Comparison of ENCODE assay signal across 1 mouse cellular context in the genomic region with DNA sequence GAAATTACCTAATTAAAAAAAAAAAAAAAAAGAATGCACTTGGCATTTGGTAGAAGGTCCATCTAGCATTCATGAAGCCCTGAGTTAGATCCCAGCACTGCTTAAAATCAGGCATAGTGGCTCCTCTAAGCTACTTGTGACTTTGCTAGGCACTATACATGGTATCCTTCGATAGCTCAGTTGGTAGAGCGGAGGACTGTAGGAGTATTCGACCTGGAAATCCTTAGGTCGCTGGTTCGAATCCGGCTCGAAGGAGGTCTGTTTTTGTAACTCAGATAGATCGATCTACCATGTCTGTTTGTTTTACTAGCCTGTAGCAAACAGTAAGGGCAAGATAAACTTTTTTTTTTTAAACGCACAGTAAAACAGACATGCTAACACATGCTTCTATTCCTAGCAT.
A peak's percentile ranks its signal among the peaks of the same experiment; 100 is the strongest.
TF ChIP-seq lines count a peak whose summit lies in the region.

No protein-coding gene starts in this region.

TF ChIP-seq in MEL, 35 proteins besides CTCF, POLR2A, EP300 and RAD21 (continued from another document):
- TF ChIP-seq GABPA (IDR thresholded peaks at IDR 0.05; ENCODE audit: low read depth, low read length) (no peak), ZC3H11A (IDR thresholded peaks at IDR 0.05; ENCODE audit: low read depth, low read length) (no peak), ELF1 (IDR thresholded peaks at IDR 0.05; ENCODE audit: low read depth, low read length) (peak; percentile 42; the same call in 1 of the 2 replicates), KAT2A (conservative IDR thresholded peaks at IDR 0.05; ENCODE audit: low read depth, low read length) (peak; percentile 46), MXI1 (IDR thresholded peaks at IDR 0.05; ENCODE audit: low read depth, low read length) (no peak)
